Mouse (Mus musculus): ENCODE data around the gene Trpv5.

Trpv5 gene

GRCm38 (mm10) chr6:41680669-41681068 is at the start of gene Trpv5:
Gene Trpv5 (minus strand): TSS chr6:41680769.
- no peak for DNase-seq (ENCODE audit: low spot score)

- no peak for DNase-seq (ENCODE audit: low spot score)
Observed at GRCm38 (mm10) chr6:41727989-41728609, 47.5 kb upstream of the Trpv5 start.

- DNase-seq (ENCODE audit: low spot score) = no peak
Observed at GRCm38 (mm10) chr6:41721430-41721829, 40.9 kb upstream of the Trpv5 start.

GRCm38 (mm10) chr6:41710281-41710680 is 29.7 kb upstream of the Trpv5 start:
- DNase-seq (ENCODE audit: low spot score) = no peak

GRCm38 (mm10) chr6:41706275-41706674 is 25.7 kb upstream of the Trpv5 start:
- no peak for DNase-seq (ENCODE audit: low spot score)

GRCm38 (mm10) chr6:41704123-41704522 is 23.6 kb upstream of the Trpv5 start, which contains the start of gene Kel:
Gene Kel (minus strand): TSS chr6:41704339.
- no peak for DNase-seq (ENCODE audit: low spot score)

- peak; percentile 6 for DNase-seq (ENCODE audit: low spot score)
Observed at GRCm38 (mm10) chr6:41702928-41703327, 22.4 kb upstream of the Trpv5 start.

- DNase-seq (ENCODE audit: low spot score) = no peak
Observed at GRCm38 (mm10) chr6:41701245-41701644, 20.7 kb upstream of the Trpv5 start.

GRCm38 (mm10) chr6:41694407-41694806 is 13.8 kb upstream of the Trpv5 start:
- DNase-seq (ENCODE audit: low spot score) = no peak

- DNase-seq (ENCODE audit: low spot score) = no peak
Observed at GRCm38 (mm10) chr6:41692200-41692599, 11.6 kb upstream of the Trpv5 start.

GRCm38 (mm10) chr6:41685596-41685995 is 5.0 kb upstream of the Trpv5 start:
- DNase-seq (ENCODE audit: low spot score) = no peak

- no peak for DNase-seq (ENCODE audit: low spot score)
Observed at GRCm38 (mm10) chr6:41684911-41685310, 4.3 kb upstream of the Trpv5 start.

- DNase-seq (ENCODE audit: low spot score) = no peak
Observed at GRCm38 (mm10) chr6:41684131-41684530, 3.6 kb upstream of the Trpv5 start, which contains the start of gene Llcfc1. Gene Llcfc1 (plus strand): TSS chr6:41684431.

GRCm38 (mm10) chr6:41681656-41682055 is 1.1 kb upstream of the Trpv5 start:
- DNase-seq (ENCODE audit: low spot score) = no peak

- DNase-seq (ENCODE audit: low spot score) = no peak
Observed at GRCm38 (mm10) chr6:41676530-41676929, 4.0 kb downstream of the Trpv5 start.

GRCm38 (mm10) chr6:41662320-41662719 is 18.2 kb downstream of the Trpv5 start:
- DNase-seq (ENCODE audit: low spot score) = no peak

GRCm38 (mm10) chr6:41658487-41658886 is 22.1 kb downstream of the Trpv5 start:
- DNase-seq (ENCODE audit: low spot score) = no peak

GRCm38 (mm10) chr6:41654648-41655047 is 25.9 kb downstream of the Trpv5 start:
- no peak for DNase-seq (ENCODE audit: low spot score)

- no peak for DNase-seq (ENCODE audit: low spot score)
Observed at GRCm38 (mm10) chr6:41653173-41653572, 27.4 kb downstream of the Trpv5 start.

GRCm38 (mm10) chr6:41646672-41647071 is 33.9 kb downstream of the Trpv5 start:
- no peak for DNase-seq (ENCODE audit: low spot score)

- no peak for DNase-seq (ENCODE audit: low spot score)
Observed at GRCm38 (mm10) chr6:41646220-41646619, 34.3 kb downstream of the Trpv5 start.

- DNase-seq (ENCODE audit: low spot score) = no peak
Observed at GRCm38 (mm10) chr6:41643227-41643626, 37.3 kb downstream of the Trpv5 start.

GRCm38 (mm10) chr6:41642765-41643164 is 37.8 kb downstream of the Trpv5 start:
- no peak for DNase-seq (ENCODE audit: low spot score)

- no peak for DNase-seq (ENCODE audit: low spot score)
Observed at GRCm38 (mm10) chr6:41641173-41641866, 39.2 kb downstream of the Trpv5 start.
